Mouse (Mus musculus) liver, postnatal 0 days (tissue): ENCODE data around the gene Mrpl16. TPM values are rescaled to one million over a fixed set of nuclear protein-coding genes. Genes with fewer than 3 reads are reported as not detected.

Experiments
- ATAC-seq: fragments of 200-750 bp; cut with Nextera tagmentation; 2 replicates; pipeline ENCODE4 v1.8.0; 2017; ENCODE audit warnings: mild to moderate bottlenecking, moderate library complexity
- DNase-seq: peaks from one replicate; pipeline ENCODE4 v3.0.0-alpha.2; 2016
- H3K27ac ChIP-seq: fragments of 300-500 bp; sonication (generic); 2 replicates; pipeline ENCODE4 v1.5.1; 2014; ENCODE audit warnings: antibody characterized with exemption, moderate library complexity, mild to moderate bottlenecking, low read depth
- H3K27me3 ChIP-seq: fragments of 300-500 bp; sonication (generic); 2 replicates; pipeline ENCODE4 v1.6.1; 2014; ENCODE audit warnings: low read length, control low read depth, mixed read lengths; ENCODE audit not compliant: insufficient read depth
- H3K36me3 ChIP-seq: fragments of 300-500 bp; sonication (generic); replicated peaks from 2 replicates; pipeline ENCODE4 v1.6.1; 2014; ENCODE audit warnings: mild to moderate bottlenecking, control low read depth, low read length, moderate library complexity, mixed read lengths; ENCODE audit not compliant: insufficient read depth
- H3K4me1 ChIP-seq: fragments of 300-500 bp; sonication (generic); 2 replicates; pipeline ENCODE4 v1.6.1; 2014; ENCODE audit warnings: antibody characterized with exemption, mild to moderate bottlenecking, control low read depth; ENCODE audit not compliant: insufficient read depth
- H3K4me2 ChIP-seq: fragments of 300-500 bp; sonication (generic); 2 replicates; pipeline ENCODE4 v1.6.1; 2014; ENCODE audit warnings: low read depth, mild to moderate bottlenecking, low read length, moderate library complexity, mixed read lengths
- H3K4me3 ChIP-seq: fragments of 300-500 bp; sonication (generic); 2 replicates; pipeline ENCODE4 v1.5.1; 2014; ENCODE audit warnings: low read depth, low read length
- H3K9ac ChIP-seq: fragments of 300-500 bp; sonication (generic); replicated peaks from 2 replicates; pipeline ENCODE4 v1.6.1; 2014; ENCODE audit warnings: mild to moderate bottlenecking, moderate library complexity
- H3K9me3 ChIP-seq: fragments of 300-500 bp; sonication (generic); 2 replicates; pipeline ENCODE4 v1.6.1; 2016; ENCODE audit warnings: mild to moderate bottlenecking, control low read depth, low read length, mixed read lengths
- CTCF ChIP-seq: sonication (generic); IDR thresholded peaks from 2 replicates; pipeline ENCODE4 v1.5.1; 2016; ENCODE audit warnings: antibody characterized with exemption, low read depth
- EP300 ChIP-seq: IDR thresholded peaks from 2 replicates; pipeline ENCODE4 v1.6.1; 2016; ENCODE audit warnings: antibody characterized with exemption, low read depth, mild to moderate bottlenecking
- WGBS: fragments of 180-500 bp; shearing (Covaris S2); extraction: QIAGEN DNeasy Blood & Tissue Kit; methylation state at CpG from one replicate; pipeline ENCODE4 v1.1.7; 2014; ENCODE audit not compliant: insufficient replicate concordance; 5-methylcytosine and 5-hydroxymethylcytosine counted together
- polyA plus RNA-seq: library from polyadenylated mRNA; unstranded; fragments of >200 nt; fragmentation: Nextera tagmentation; extraction: Ambion mirVana; gene quantifications from 2 replicates; pipeline ENCODE4 v1.2.1, GENCODE M21; 2015

Gene Mrpl16
- polyA plus RNA-seq, 1 experiment from 2014 or later = 38.2 TPM

GRCm38 (mm10) chr19:11816706-11817105 is 46.5 kb downstream of the Mrpl16 start:
- no peak overlapping the region for H3K9ac ChIP-seq
- H3K27ac ChIP-seq = no peak overlapping the region
- H3K36me3 ChIP-seq = no peaks in the 10 kb centered on the region
- no peaks in the 10 kb centered on the region for H3K9me3 ChIP-seq
- H3K4me3 ChIP-seq = no peak overlapping the region
- TF ChIP-seq CTCF (no peak), EP300 (no peak)
- WGBS = 58% methylated on average over 6 of the region's 6 CpGs
- no peak overlapping the region for H3K4me2 ChIP-seq
- peaks cover 29% of the 10 kb centered on the region for H3K27me3 ChIP-seq
- H3K4me1 ChIP-seq = peaks cover 4% of the 10 kb centered on the region
- DNase-seq (no peak), ATAC-seq (no peak)

GRCm38 (mm10) chr19:11817586-11817985 is 47.4 kb downstream of the Mrpl16 start:
- Histone ChIP-seq H3K27me3 (peaks cover 29% of the 10 kb centered on the region), H3K9ac (no peak overlapping the region), H3K27ac (no peak overlapping the region), H3K4me3 (0 out of 2 replicates have a peak overlapping the region, but pooled peaks have one; percentile 67), H3K4me2 (peak overlapping the region; percentile 88), H3K36me3 (no peaks in the 10 kb centered on the region), H3K4me1 (no peaks in the 10 kb centered on the region; the same call in 1 of the 2 replicates), H3K9me3 (no peaks in the 10 kb centered on the region)
- DNase-seq (no peak), ATAC-seq (no peak)
- no peak for TF ChIP-seq CTCF
- no peak for TF ChIP-seq EP300
- WGBS = 23% methylated on average over 5 of the region's 5 CpGs

- Histone ChIP-seq H3K27me3 (peaks cover 29% of the 10 kb centered on the region), H3K36me3 (no peaks in the 10 kb centered on the region), H3K9ac (peak overlapping the region; percentile 44), H3K4me2 (peak overlapping the region; percentile 88), H3K27ac (no peak overlapping the region), H3K4me3 (peak overlapping the region; percentile 67), H3K4me1 (no peaks in the 10 kb centered on the region; the same call in 1 of the 2 replicates), H3K9me3 (no peaks in the 10 kb centered on the region)
- DNase-seq (peak; percentile 49), ATAC-seq (peak; percentile 84)
- WGBS = 1% methylated on average over 67 of the region's 83 CpGs
- TF ChIP-seq EP300 = no peak
- TF ChIP-seq CTCF = no peak
These were observed 48.3 kb downstream of the Mrpl16 start for GRCm38 (mm10) chr19:11818199-11819142.

GRCm38 (mm10) chr19:11819143-11819700 is 49.0 kb downstream of the Mrpl16 start, which contains the start of gene Stx3:
Stx3 (minus strand) TSS chr19:11819403.
- Histone ChIP-seq H3K4me2 (peak within 1 kb of the TSS; percentile 88), H3K27me3 (peaks cover 29% of the 10 kb centered on the region), H3K9me3 (no peaks in the 10 kb centered on the region), H3K4me3 (peak within 1 kb of the TSS; percentile 67), H3K36me3 (no peaks in the 10 kb centered on the region), H3K4me1 (no peaks in the 10 kb centered on the region), H3K27ac (no peak within 1 kb of the TSS), H3K9ac (peak within 1 kb of the TSS; percentile 44)
- ATAC-seq (no peak), DNase-seq (no peak)
- 1% methylated on average over 20 of the region's 20 CpGs for WGBS
- TF ChIP-seq EP300 (no peak), CTCF (no peak)

GRCm38 (mm10) chr19:11819800-11820199 is 49.6 kb downstream of the Mrpl16 start:
- H3K4me2 ChIP-seq = peak overlapping the region; percentile 88
- ATAC-seq (0 out of 2 replicates have a peak, but pooled peaks have one; percentile 37), DNase-seq (peak; percentile 71)
- H3K9me3 ChIP-seq = no peaks in the 10 kb centered on the region
- peak; percentile 59 for TF ChIP-seq CTCF
- no peak for TF ChIP-seq EP300
- no peaks in the 10 kb centered on the region for H3K36me3 ChIP-seq
- H3K27ac ChIP-seq = no peak overlapping the region
- no peaks in the 10 kb centered on the region for H3K4me1 ChIP-seq
- H3K4me3 ChIP-seq = peak overlapping the region; percentile 67; the same call in 1 of the 2 replicates
- H3K9ac ChIP-seq = no peak overlapping the region
- peaks cover 29% of the 10 kb centered on the region for H3K27me3 ChIP-seq
- WGBS = 3% methylated on average over 15 of the region's 15 CpGs

GRCm38 (mm10) chr19:11820211-11820610 is 50.0 kb downstream of the Mrpl16 start:
- TF ChIP-seq CTCF = no peak
- no peak for TF ChIP-seq EP300
- DNase-seq = no peak
- peaks cover 29% of the 10 kb centered on the region for H3K27me3 ChIP-seq

More at GRCm38 (mm10) chr19:11820211-11820610, 50.0 kb downstream of the Mrpl16 start:
- Histone ChIP-seq H3K9ac (no peak overlapping the region), H3K4me2 (no peak overlapping the region), H3K36me3 (no peaks in the 10 kb centered on the region), H3K27ac (no peak overlapping the region), H3K9me3 (no peaks in the 10 kb centered on the region), H3K4me1 (no peaks in the 10 kb centered on the region), H3K4me3 (0 out of 2 replicates have a peak overlapping the region, but pooled peaks have one; percentile 67)
- 32% methylated on average over 6 of the region's 6 CpGs for WGBS
- no peak for ATAC-seq
